Mouse (Mus musculus) urinary bladder, adult 2 months (tissue): Measurements from ENCODE around the gene Cd300lf. TPM values are rescaled to one million over a fixed set of nuclear protein-coding genes. Genes with fewer than 3 reads are reported as not detected.

Experiments used
- DNase-seq: peaks from one replicate; pipeline ENCODE4 v3.0.0; 2022; ENCODE audit warnings: low spot score
- polyA plus RNA-seq: library from polyadenylated mRNA; depleted of rRNA; stranded (reverse); fragments of >200 nt; gene quantifications from 2 replicates; pipeline ENCODE4 v1.2.3, GENCODE M21; 2012; rRNA removed

Gene Cd300lf
- polyA plus RNA-seq, 1 experiment = 0.52 TPM

- no peak for DNase-seq
Observed at GRCm38 (mm10) chr11:115077436-115077835, 56.4 kb downstream of the Cd300lf start.

DNA sequence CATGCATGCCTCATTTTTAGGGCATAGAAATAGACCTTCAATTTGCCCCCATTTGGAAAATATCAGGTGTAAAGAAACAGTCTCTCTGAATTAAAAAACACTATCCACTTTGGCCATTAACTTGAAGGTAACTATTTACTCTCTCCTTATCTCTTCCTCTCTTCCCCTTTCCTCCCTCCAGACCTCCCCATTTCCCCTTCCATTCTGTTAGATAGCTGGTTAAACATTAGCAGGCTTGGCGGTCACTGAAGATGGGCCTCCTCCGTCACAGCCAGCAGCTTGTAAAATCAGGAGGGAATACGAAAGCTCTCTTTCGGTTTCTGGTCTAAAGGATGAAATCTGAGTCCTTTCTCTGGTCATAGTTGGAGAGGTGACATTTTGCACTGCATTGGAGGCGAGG, 57.9 kb downstream of the Cd300lf start:
- no peak for DNase-seq

- DNase-seq = no peak
Observed at GRCm38 (mm10) chr11:115075407-115075806, 58.4 kb downstream of the Cd300lf start.

DNA sequence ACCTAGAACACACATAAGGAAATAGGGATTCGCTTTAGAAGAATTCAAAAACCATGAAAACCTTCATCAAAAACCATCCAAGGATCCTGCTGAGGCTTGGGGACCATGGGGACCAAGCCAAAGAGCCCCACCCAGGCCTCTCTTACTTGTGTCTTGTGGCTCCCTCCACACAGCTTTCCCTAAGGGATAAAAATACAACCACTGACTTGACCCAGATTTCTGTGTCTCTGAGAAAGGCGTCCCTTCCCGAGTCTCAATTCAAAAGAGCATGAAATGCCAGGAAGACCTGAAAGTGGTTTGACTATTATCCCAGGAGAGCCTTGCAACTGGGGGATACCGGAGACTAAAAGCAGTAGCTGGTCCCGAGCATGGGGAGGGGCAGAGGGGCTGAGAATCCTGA, 60.8 kb downstream of the Cd300lf start:
- no peak for DNase-seq

DNA sequence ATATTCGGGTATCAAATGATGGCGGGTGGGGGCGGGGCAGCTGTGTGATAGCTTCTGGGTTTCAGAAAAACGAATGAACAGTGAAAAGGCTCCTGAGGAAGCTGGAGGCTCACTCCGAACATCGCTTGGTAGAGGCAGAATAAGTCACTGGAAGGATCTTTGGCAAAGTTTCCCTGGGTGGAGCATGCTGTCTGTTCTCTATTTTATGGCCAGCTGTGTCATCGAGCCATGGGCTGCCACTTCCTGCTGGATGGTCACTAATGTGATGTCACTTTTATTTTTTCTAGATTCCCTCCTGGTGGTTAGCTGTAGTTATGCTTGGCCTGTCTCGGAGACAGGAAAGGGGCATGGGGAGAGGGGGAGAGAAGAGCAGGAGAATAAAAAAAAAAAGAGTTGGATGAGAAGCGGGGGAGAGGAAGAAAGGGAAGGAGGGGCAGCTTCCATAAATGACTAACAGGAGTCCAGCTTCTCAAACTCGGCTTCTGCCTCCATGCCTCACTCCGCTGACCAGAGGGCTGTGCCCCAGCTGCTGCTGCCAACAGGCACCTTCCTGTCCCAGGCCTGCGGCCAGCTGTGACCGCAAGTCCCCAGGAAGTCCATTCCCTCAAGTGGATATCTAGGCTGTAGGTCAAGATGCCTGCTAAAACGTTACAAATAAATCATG, 62.0 kb downstream of the Cd300lf start:
- DNase-seq = no peak

- DNase-seq = no peak
Observed at GRCm38 (mm10) chr11:115071015-115071551, 62.7 kb downstream of the Cd300lf start.

DNA sequence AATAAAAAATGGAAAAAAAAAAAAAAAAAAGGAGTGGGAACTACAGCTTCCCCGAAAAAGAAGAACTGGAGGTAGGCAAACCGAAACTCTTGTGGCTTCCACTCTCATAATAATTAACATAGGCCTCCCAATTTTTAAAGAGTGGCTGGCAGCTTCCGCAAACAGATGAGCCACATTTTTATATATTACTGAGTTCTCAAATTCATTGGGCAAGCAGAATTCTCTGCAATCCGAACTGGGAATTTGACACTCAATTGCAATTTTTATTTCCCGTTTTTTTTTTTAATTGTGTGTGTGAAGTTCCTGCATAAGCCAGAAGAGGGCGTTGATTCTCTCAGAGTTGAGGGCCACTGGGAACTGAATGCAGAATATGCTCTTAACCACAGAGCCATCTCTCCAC, 67.0 kb downstream of the Cd300lf start:
- DNase-seq = no peak

Other genes with a start within 250 kb of the Cd300lf start
- gene Cd300a, start 244.0 kb downstream of the Cd300lf start, polyA plus RNA-seq = 0.93 and 1.0 TPM in 2 replicates
- 2.4 and 3.6 TPM in 2 replicates for gene Cd300lb, start 199.6 kb downstream of the Cd300lf start, polyA plus RNA-seq
- gene Cd300c, start 164.8 kb downstream of the Cd300lf start, polyA plus RNA-seq = 0.21 and 0.51 TPM in 2 replicates
- 4.2 and 6.1 TPM in 2 replicates for gene Cd300ld, start 144.1 kb downstream of the Cd300lf start, polyA plus RNA-seq
- gene Cd300c2, start 132.1 kb downstream of the Cd300lf start, polyA plus RNA-seq = 3.5 and 4.8 TPM in 2 replicates
- gene Cd300ld2, start 117.8 kb downstream of the Cd300lf start, polyA plus RNA-seq = 0.83 and 1.2 TPM in 2 replicates
- 3.3 and 3.6 TPM in 2 replicates for gene Cd300ld4, start 107.0 kb downstream of the Cd300lf start, polyA plus RNA-seq
- 3.1 and 5.2 TPM in 2 replicates for gene Cd300ld5, start 96.2 kb downstream of the Cd300lf start, polyA plus RNA-seq
- gene Cd300ld3, start 85.6 kb downstream of the Cd300lf start, polyA plus RNA-seq = 16.9 and 17.1 TPM in 2 replicates
- 0.04 and 0.15 TPM in 2 replicates for gene Cd300e, start 71.8 kb downstream of the Cd300lf start, polyA plus RNA-seq
- gene Rab37, start 42.6 kb downstream of the Cd300lf start, polyA plus RNA-seq = 0.77 and 0.94 TPM in 2 replicates
- gene Slc9a3r1, start 29.3 kb upstream of the Cd300lf start, polyA plus RNA-seq = 67.7 and 76.3 TPM in 2 replicates
- gene Tmem104, start 53.5 kb upstream of the Cd300lf start, polyA plus RNA-seq = 7.0 and 9.4 TPM in 2 replicates
- gene Nat9, start 53.9 kb upstream of the Cd300lf start, polyA plus RNA-seq = 27.5 and 32.2 TPM in 2 replicates
- 0.74 and 1.0 TPM in 2 replicates for gene Grin2c, start 133.3 kb upstream of the Cd300lf start, polyA plus RNA-seq
- gene Fdxr, start 143.1 kb upstream of the Cd300lf start, polyA plus RNA-seq = 10.9 and 11.6 TPM in 2 replicates
- gene Fads6, start 163.7 kb upstream of the Cd300lf start, polyA plus RNA-seq = 0.99 and 1.1 TPM in 2 replicates
- gene Otop2, start 173.2 kb upstream of the Cd300lf start, polyA plus RNA-seq = not detected in 2 replicates
- not detected in 2 replicates for gene Ush1g, start 188.0 kb upstream of the Cd300lf start, polyA plus RNA-seq
- gene Otop3, start 200.7 kb upstream of the Cd300lf start, polyA plus RNA-seq = not detected in 2 replicates
- 28.4 and 30.5 TPM in 2 replicates for gene Hid1, start 233.8 kb upstream of the Cd300lf start, polyA plus RNA-seq
- gene Cdr2l, start 247.9 kb upstream of the Cd300lf start, polyA plus RNA-seq = 10.8 and 11.9 TPM in 2 replicates